Mouse (Mus musculus) heart, embryonic 13.5 days (tissue): ENCODE data around the gene St8sia1. TPM values are rescaled to one million over a fixed set of nuclear protein-coding genes. Genes with fewer than 3 reads are reported as not detected.

Experiments
- ATAC-seq: fragments of 200-750 bp; cut with Nextera tagmentation; 2 replicates; pipeline ENCODE4 v1.8.0; 2017; ENCODE audit warnings: moderate TSS enrichment; ENCODE audit not compliant: insufficient number of reproducible peaks, low FRiP score, low TSS enrichment; ENCODE audit errors: extremely low read depth
- H3K27ac ChIP-seq: fragments of 300-500 bp; sonication (generic); replicated peaks from 2 replicates; pipeline ENCODE4 v1.5.1; 2015; ENCODE audit warnings: moderate library complexity, mild to moderate bottlenecking, inconsistent platforms
- H3K27me3 ChIP-seq: fragments of 300-500 bp; sonication (generic); replicated peaks from 2 replicates; pipeline ENCODE4 v1.6.1; 2015; ENCODE audit warnings: mild to moderate bottlenecking, inconsistent platforms
- H3K36me3 ChIP-seq: fragments of 300-500 bp; sonication (generic); 2 replicates; pipeline ENCODE4 v1.6.1; 2015; ENCODE audit warnings: mild to moderate bottlenecking, inconsistent platforms
- H3K4me1 ChIP-seq: fragments of 300-500 bp; sonication (generic); 2 replicates; pipeline ENCODE4 v1.6.1; 2015; ENCODE audit warnings: inconsistent platforms
- H3K4me2 ChIP-seq: fragments of 300-500 bp; sonication (generic); 2 replicates; pipeline ENCODE4 v1.6.1; 2015; ENCODE audit warnings: inconsistent platforms, mild to moderate bottlenecking, moderate library complexity
- H3K4me3 ChIP-seq: fragments of 300-500 bp; sonication (generic); 2 replicates; pipeline ENCODE4 v1.5.1; 2015; ENCODE audit warnings: moderate library complexity, mild to moderate bottlenecking, inconsistent platforms
- H3K9ac ChIP-seq: fragments of 300-500 bp; sonication (generic); 2 replicates; pipeline ENCODE4 v1.6.1; 2015; ENCODE audit warnings: inconsistent platforms, mild to moderate bottlenecking, moderate library complexity
- H3K9me3 ChIP-seq: fragments of 300-500 bp; sonication (generic); 2 replicates; pipeline ENCODE4 v1.6.1; 2016; ENCODE audit warnings: inconsistent platforms
- WGBS: fragments of 180-500 bp; shearing (Covaris S2); methylation state at CpG from one replicate; pipeline ENCODE4 v1.1.7; 2015; ENCODE audit warnings: mixed read lengths; 5-methylcytosine and 5-hydroxymethylcytosine counted together
- polyA plus RNA-seq: library from polyadenylated mRNA; unstranded; fragments of >200 nt; fragmentation: Nextera tagmentation; extraction: Ambion mirVana; gene quantifications from 2 replicates; pipeline ENCODE4 v1.2.1, GENCODE M21; 2015

St8sia1 gene
- polyA plus RNA-seq, 1 experiment from 2014 or later = 2.0 TPM

DNA sequence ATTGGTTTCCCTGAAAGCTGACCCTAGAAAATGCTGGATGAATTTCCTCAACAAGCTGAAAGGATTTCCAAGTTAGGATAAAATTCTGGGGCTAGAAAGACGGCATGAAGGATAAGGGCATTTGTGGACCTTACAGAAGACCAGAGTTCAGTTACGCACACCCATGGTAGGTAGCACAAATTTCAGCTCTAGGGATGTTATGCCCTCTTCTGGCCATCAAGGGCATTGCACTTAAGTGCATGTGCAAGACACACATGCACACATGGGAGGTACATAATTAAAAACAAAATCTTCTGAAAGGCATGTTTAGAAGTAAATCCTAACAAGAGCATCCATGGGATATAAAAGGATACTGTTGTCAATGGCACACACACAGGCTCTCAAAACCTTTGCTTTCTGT, 105.3 kb downstream of the St8sia1 start:
- Histone ChIP-seq H3K36me3 (no peaks in the 10 kb centered on the region), H3K27me3 (no peaks in the 10 kb centered on the region), H3K4me1 (no peaks in the 10 kb centered on the region), H3K9ac (no peak overlapping the region), H3K9me3 (no peaks in the 10 kb centered on the region), H3K4me2 (no peak overlapping the region), H3K27ac (no peak overlapping the region), H3K4me3 (no peak overlapping the region)
- WGBS = 82% methylated on average over 2 of the region's 2 CpGs
- no peak for ATAC-seq

DNA sequence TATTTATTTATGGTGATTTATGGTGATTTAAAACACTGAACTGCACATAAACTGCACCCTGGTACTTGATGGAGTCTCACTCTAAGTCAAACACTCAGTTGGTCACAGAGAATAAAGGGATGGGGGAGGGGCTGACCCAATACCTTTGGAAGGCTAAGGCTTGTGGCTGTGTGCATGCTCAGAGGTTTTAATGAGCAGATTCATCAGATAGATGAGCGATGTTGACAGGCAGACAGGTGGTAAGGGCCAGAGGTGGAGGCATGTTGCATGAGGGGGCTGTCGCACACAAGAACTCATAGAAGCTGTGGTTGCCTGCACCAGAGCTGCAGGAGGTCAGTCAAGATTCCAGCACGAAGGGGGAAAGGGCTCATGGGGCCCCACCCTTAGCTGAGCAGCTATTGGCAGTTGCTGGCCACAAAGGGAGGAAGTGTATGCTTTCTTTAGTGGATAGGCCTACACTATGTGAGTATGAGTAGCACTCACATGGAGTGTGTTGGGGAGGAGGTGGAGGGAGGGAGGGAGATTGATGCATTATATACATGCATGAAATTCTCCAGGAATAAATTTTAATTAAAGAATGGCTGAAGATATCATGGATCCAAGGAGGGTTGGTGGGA, 107.9 kb downstream of the St8sia1 start:
- Histone ChIP-seq H3K4me1 (no peaks in the 10 kb centered on the region), H3K9ac (no peak overlapping the region), H3K36me3 (no peaks in the 10 kb centered on the region), H3K4me3 (no peak overlapping the region), H3K4me2 (no peak overlapping the region), H3K27ac (no peak overlapping the region), H3K9me3 (no peaks in the 10 kb centered on the region), H3K27me3 (no peaks in the 10 kb centered on the region)
- WGBS = 65% methylated on average over 3 of the region's 3 CpGs
- ATAC-seq = no peak

DNA sequence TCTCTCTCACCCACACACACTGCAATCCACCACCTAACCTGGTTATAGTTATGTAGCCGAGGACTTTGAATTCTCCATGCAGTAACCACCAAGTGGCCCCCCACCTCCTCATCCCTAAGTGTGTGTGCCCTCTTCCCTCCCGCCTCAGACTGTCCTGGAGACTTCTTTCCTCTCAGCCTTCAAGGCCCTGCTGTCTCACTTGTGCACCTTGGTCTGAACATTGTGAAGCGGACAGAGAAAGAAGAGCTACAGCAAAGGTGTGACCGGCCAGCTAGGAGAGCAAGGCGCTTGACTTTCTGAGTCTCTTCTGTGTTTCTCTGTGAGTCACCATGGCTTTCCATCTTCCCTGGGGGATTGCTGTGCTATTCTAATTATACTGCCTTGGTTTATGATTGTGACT, 108.5 kb downstream of the St8sia1 start:
- Histone ChIP-seq H3K4me1 (no peaks in the 10 kb centered on the region), H3K36me3 (no peaks in the 10 kb centered on the region), H3K9ac (no peak overlapping the region), H3K4me2 (no peak overlapping the region), H3K27me3 (no peaks in the 10 kb centered on the region), H3K4me3 (no peak overlapping the region), H3K27ac (no peak overlapping the region), H3K9me3 (no peaks in the 10 kb centered on the region)
- WGBS = 80% methylated on average over 5 of the region's 5 CpGs
- ATAC-seq = no peak

DNA sequence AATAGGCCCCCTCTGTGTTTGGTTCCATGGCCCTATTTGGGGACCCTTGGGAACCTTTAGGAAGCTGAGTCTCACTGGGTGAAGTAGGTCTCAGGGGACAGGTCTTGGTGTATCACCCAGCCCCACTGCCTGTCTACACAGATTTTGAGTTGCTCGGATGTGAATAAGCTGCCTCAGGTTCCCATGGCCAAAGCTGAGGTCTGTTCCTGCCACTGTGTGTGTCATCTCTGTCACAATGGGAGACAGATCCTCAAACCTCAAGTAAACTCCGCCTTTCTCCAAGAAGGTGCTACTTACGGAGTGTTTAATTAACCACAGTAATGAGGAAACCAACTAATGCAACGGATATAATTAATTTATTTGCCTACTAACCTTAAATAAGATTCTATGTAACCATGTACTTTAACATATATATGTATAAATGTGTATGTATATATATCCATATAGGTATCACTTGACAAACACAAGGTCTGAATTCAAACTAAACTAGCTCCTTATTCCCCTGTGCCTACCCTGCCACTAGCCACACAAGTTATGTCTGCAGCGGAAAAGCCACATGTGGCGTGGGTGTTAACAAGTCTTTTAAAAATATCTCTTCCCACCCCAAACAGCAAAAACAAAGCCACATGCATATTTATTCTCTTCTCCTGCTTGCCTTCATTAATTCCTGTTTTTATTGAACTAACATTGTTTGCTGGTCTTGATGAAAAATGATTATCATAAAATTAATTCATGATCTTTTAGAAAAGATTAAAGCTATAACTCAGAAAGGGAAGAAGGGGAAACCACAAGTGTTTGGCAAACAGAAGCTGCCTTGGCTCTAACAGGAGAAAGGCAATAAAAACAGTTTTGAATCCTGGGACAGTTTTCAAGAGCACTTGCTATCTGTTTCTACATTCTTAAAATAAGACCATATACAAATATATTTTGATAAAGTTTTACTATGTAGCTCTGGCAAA, 111.6 kb downstream of the St8sia1 start:
- no peak overlapping the region for H3K27ac ChIP-seq
- no peaks in the 10 kb centered on the region for H3K4me1 ChIP-seq
- H3K4me2 ChIP-seq = no peak overlapping the region
- ATAC-seq = no peak
- no peak overlapping the region for H3K9ac ChIP-seq
- no peaks in the 10 kb centered on the region for H3K9me3 ChIP-seq
- no peaks in the 10 kb centered on the region for H3K27me3 ChIP-seq
- no peaks in the 10 kb centered on the region for H3K36me3 ChIP-seq
- WGBS = 76% methylated on average over 6 of the region's 6 CpGs
- no peak overlapping the region for H3K4me3 ChIP-seq

DNA sequence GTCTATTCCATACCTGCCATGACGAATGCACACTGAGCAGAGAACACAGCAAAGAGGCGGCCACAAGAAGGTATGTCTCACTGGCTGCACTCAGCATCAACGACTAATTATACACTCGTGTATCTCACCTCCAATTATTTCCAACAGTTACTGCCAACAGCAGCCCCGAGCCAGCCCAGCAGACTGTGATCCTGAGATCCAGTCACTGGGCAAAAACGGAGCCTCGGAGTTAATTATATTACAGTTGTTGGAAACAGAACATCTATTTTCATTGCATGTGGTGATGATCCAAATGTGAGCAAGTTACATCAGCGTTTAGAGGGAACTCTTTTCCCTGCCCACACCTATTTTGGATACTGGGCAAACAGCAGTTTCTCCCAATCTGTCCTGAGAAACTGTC, 113.8 kb downstream of the St8sia1 start:
- H3K9ac ChIP-seq = no peak overlapping the region
- no peak for ATAC-seq

DNA sequence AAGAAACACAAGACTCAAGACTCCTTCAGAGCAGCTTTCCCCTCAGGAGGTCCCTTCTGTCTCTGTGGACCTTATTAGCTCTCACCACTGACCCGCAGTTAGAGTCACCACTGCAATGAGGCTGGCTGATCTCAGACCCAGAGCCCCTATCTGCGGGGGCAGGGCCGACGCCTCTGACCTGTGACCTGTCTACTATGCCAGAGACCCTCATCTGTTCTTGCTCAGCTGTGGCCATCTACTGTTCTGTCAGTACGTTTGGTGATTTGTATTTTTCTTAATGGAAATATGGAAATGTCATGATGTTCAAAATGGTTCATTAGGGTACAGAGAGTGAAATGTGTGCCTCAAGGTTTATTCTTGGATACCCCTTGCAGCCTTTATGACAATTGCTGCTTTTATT, 114.9 kb downstream of the St8sia1 start:
- Histone ChIP-seq H3K9me3 (no peaks in the 10 kb centered on the region), H3K27me3 (no peaks in the 10 kb centered on the region), H3K4me2 (no peak overlapping the region), H3K4me3 (no peak overlapping the region), H3K36me3 (no peaks in the 10 kb centered on the region), H3K9ac (no peak overlapping the region), H3K4me1 (no peaks in the 10 kb centered on the region), H3K27ac (no peak overlapping the region)
- no peak for ATAC-seq
- WGBS = 38% methylated on average over 5 of the region's 5 CpGs

More for the DNA sequence above, 113.8 kb downstream of the St8sia1 start:
- Histone ChIP-seq H3K4me1 (no peaks in the 10 kb centered on the region), H3K9me3 (no peaks in the 10 kb centered on the region), H3K4me2 (no peak overlapping the region), H3K4me3 (no peak overlapping the region), H3K36me3 (no peaks in the 10 kb centered on the region), H3K27me3 (no peaks in the 10 kb centered on the region), H3K27ac (no peak overlapping the region)
- WGBS = 75% methylated on average over 8 of the region's 8 CpGs

DNA sequence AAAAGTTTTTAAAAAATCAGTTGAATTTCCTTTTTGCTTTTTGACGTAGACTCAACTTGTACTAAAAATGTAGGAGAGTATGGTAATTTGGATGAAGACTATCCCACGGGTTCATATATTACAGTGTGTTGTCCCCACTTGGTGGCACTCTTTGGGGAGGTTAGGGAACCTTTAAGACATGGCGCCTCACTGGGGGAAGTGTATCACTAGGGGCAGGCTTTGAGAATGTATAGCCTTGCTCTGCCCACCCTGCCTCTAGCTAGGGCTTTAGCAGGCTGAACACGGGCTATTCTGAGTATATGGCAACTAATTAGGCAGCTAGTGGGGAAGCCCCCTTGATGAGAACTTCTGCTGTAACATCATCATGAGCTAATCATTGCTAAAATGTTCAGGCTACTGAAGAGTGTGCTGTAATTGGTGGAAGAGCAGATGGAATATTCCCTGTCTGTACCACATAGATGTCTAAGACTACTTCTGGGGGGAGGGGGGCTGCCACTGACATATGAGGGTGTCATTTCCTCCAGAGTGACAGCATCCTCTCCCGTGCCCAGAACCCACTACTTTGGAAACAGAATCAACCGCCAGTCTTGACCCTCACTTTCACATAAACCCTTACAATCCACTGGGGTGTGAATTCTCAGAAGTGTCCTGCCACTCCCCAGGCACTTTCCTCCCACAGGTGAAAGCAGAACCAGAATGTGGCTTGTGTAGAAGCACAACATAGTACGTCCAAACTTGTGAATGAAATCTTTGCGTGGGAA, 116.2 kb downstream of the St8sia1 start:
- no peak for ATAC-seq
- WGBS = 60% methylated on average over 8 of the region's 8 CpGs
- Histone ChIP-seq H3K9me3 (no peaks in the 10 kb centered on the region), H3K9ac (no peak overlapping the region), H3K27me3 (no peaks in the 10 kb centered on the region), H3K4me3 (no peak overlapping the region), H3K36me3 (no peaks in the 10 kb centered on the region), H3K27ac (no peak overlapping the region), H3K4me2 (no peak overlapping the region), H3K4me1 (no peaks in the 10 kb centered on the region)

DNA sequence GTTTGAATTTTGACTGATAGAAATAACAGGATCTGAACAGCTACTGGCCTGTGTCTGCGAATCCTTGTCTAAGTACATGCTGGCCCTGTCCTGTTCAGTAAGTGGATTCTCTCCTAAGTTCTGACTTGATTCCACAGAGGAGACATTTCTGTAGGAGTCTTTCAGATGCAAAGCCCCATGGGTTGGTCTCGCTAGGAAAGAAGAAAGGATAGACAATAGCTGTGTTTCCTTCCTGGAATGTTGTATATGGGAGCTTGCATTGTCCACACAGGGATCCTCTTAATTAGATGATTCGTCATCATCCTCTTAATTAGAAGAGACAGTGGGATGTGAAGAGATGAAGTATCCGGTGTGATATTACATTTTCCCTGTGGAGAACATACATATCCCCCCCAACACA, 117.4 kb downstream of the St8sia1 start:
- 76% methylated on average over 4 of the region's 4 CpGs for WGBS
- Histone ChIP-seq H3K9me3 (no peaks in the 10 kb centered on the region), H3K4me1 (no peaks in the 10 kb centered on the region), H3K27ac (no peak overlapping the region), H3K4me3 (no peak overlapping the region), H3K36me3 (no peaks in the 10 kb centered on the region), H3K27me3 (no peaks in the 10 kb centered on the region), H3K9ac (no peak overlapping the region), H3K4me2 (no peak overlapping the region)
- no peak for ATAC-seq

DNA sequence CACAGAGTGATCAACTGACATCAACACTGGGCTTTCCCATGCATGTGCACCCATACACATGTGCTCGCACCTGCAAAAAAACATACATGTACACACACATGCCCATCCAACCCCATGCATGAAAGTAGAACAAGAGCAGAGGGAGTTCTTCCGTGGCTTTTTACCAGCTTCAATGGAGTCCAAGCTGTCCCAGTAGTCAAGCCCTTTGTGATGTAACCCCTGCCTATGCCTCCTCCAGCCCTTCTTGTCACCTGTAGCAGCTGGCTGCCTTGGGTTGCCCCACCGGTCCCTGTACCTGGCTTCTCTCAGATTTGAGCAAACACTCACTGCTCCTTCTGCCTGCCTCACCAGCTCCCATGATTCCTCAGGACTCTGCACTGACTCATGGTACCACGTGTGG, 119.2 kb downstream of the St8sia1 start:
- Histone ChIP-seq H3K27me3 (no peaks in the 10 kb centered on the region), H3K27ac (no peak overlapping the region), H3K9ac (no peak overlapping the region), H3K4me3 (no peak overlapping the region), H3K4me1 (no peaks in the 10 kb centered on the region), H3K4me2 (no peak overlapping the region), H3K36me3 (no peaks in the 10 kb centered on the region), H3K9me3 (no peaks in the 10 kb centered on the region)
- WGBS = 74% methylated on average over 4 of the region's 4 CpGs
- no peak for ATAC-seq

DNA sequence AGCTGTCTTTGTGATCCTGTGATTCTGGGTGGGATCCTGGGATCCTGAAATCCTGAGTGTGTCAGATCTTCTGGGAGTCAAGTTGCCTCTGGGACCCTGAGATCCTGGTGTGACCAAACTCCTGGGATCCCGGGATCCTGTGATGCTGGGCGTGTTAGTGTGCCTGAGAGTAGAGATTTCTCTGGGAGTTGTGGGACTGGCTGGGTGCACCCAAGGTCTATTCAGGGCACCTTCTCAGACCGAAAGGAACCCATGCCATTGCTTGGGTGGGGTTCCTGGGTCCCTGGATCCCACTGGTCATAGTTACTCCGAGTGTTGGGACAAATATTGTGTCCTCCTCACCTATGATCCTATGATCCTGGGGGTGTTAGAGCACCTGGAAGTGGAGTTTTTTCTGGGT, 120.2 kb downstream of the St8sia1 start:
- Histone ChIP-seq H3K36me3 (no peaks in the 10 kb centered on the region), H3K27me3 (no peaks in the 10 kb centered on the region), H3K9me3 (no peaks in the 10 kb centered on the region), H3K27ac (no peak overlapping the region), H3K9ac (no peak overlapping the region), H3K4me2 (no peak overlapping the region), H3K4me1 (no peaks in the 10 kb centered on the region), H3K4me3 (no peak overlapping the region)
- 68% methylated on average over 4 of the region's 4 CpGs for WGBS
- ATAC-seq = no peak

DNA sequence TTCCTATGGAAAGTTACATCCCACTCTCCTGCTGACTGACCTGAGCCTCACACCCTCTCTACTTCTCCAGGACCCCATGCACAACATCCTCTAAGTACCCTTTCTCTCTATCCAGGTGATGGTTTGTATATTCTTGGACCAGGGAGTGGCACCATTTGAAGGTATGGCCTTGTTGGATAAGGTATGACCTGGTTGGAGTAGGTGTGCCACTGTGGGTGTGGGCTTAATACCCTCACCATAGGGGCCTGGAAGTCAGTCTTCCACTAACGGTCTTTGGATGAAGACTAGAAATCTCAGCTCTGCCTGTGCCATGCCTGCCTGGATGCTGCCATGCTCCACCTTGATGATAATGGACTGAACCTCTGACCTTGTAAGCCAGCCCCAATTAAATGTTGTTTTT, 125.8 kb downstream of the St8sia1 start:
- H3K27ac ChIP-seq = no peak overlapping the region
- H3K9me3 ChIP-seq = no peaks in the 10 kb centered on the region
- H3K4me2 ChIP-seq = no peak overlapping the region
- no peaks in the 10 kb centered on the region for H3K36me3 ChIP-seq
- no peaks in the 10 kb centered on the region for H3K27me3 ChIP-seq
- WGBS = 100% methylated on average over 1 of the region's 1 CpGs
- peaks cover 6% of the 10 kb centered on the region; the same call in 1 of the 2 replicates for H3K4me1 ChIP-seq
- ATAC-seq = no peak
- no peak overlapping the region for H3K4me3 ChIP-seq
- no peak overlapping the region for H3K9ac ChIP-seq
